Mouse (Mus musculus): ENCODE measurements at regions not wholly inside any gene's neighbourhood (a gene's known extent, or its start where the extent isn't known, plus 50 kb on each side); places are given as distances from the start of the nearest gene placed in this dataset.

- Histone ChIP-seq H3K36me3 (ENCODE audit: control insufficient read depth, insufficient read depth, low read length) (no peaks in the 10 kb centered on the region), H3K27me3 (ENCODE audit: control insufficient read depth, insufficient read depth, low read length) (no peaks in the 10 kb centered on the region), H3K4me3 (ENCODE audit: control insufficient read depth, insufficient read depth, low read length) (no peak overlapping the region), H3K4me1 (replicated peaks; ENCODE audit: control insufficient read depth, insufficient read depth, low read length) (no peaks in the 10 kb centered on the region), H3K27ac (ENCODE audit: control insufficient read depth, insufficient read depth, low read length) (no peak overlapping the region)
- TF ChIP-seq CTCF (IDR thresholded peaks at IDR 0.05; ENCODE audit: borderline replicate concordance, control insufficient read depth, extremely low read depth, insufficient read depth, low read length, poor library complexity) (no peak), POLR2A (IDR thresholded peaks at IDR 0.05; ENCODE audit: control insufficient read depth, extremely low read depth, insufficient read depth, low read length, poor library complexity) (no peak)
- DNase-seq, result no peak
These were observed 147.7 kb upstream of the Mbnl1 start for GRCm38 (mm10) chr3:60324969-60325368.

DNA sequence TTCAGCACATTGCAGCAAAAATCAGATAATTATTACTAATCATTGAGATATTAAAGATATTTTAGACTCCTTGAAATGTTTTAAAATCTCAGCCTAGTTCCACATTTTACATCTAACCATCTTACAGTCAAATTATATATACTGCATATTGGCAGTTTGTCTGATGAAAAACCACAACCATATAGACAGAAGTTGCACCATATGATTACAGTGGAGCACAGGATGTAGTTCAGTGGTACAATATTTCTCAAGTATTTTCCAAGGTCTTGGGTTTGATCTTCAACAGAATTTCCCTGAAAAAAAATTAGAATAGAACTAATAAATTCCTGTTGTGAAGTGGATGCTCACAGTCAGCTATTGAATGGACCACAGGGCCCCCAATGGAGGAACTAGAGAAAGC, 140.2 kb upstream of the Mbnl1 start:
- H3K4me3 ChIP-seq (ENCODE audit: control insufficient read depth, insufficient read depth, low read length), result no peak overlapping the region
- H3K27me3 ChIP-seq (ENCODE audit: control insufficient read depth, insufficient read depth, low read length), result no peaks in the 10 kb centered on the region
- no peak for DNase-seq
- H3K36me3 ChIP-seq (ENCODE audit: control insufficient read depth, insufficient read depth, low read length), result no peaks in the 10 kb centered on the region
- H3K27ac ChIP-seq (ENCODE audit: control insufficient read depth, insufficient read depth, low read length), result no peak overlapping the region
- TF ChIP-seq CTCF (IDR thresholded peaks at IDR 0.05; ENCODE audit: borderline replicate concordance, control insufficient read depth, extremely low read depth, insufficient read depth, low read length, poor library complexity) (no peak), POLR2A (IDR thresholded peaks at IDR 0.05; ENCODE audit: control insufficient read depth, extremely low read depth, insufficient read depth, low read length, poor library complexity) (no peak)
- no peaks in the 10 kb centered on the region for H3K4me1 ChIP-seq (replicated peaks; ENCODE audit: control insufficient read depth, insufficient read depth, low read length)

- Histone ChIP-seq H3K4me1 (replicated peaks; ENCODE audit: control insufficient read depth, insufficient read depth, low read length) (no peaks in the 10 kb centered on the region), H3K27ac (ENCODE audit: control insufficient read depth, insufficient read depth, low read length) (no peak overlapping the region), H3K4me3 (ENCODE audit: control insufficient read depth, insufficient read depth, low read length) (no peak overlapping the region), H3K27me3 (ENCODE audit: control insufficient read depth, insufficient read depth, low read length) (no peaks in the 10 kb centered on the region), H3K36me3 (ENCODE audit: control insufficient read depth, insufficient read depth, low read length) (no peaks in the 10 kb centered on the region)
- TF ChIP-seq POLR2A (IDR thresholded peaks at IDR 0.05; ENCODE audit: control insufficient read depth, extremely low read depth, insufficient read depth, low read length, poor library complexity) (no peak), CTCF (IDR thresholded peaks at IDR 0.05; ENCODE audit: borderline replicate concordance, control insufficient read depth, extremely low read depth, insufficient read depth, low read length, poor library complexity) (no peak)
- DNase-seq, result no peak
- WGBS, result 93% methylated on average over 2 of the region's 2 CpGs
These were observed 139.0 kb upstream of the Mbnl1 start for GRCm38 (mm10) chr3:60333669-60334068.

DNA sequence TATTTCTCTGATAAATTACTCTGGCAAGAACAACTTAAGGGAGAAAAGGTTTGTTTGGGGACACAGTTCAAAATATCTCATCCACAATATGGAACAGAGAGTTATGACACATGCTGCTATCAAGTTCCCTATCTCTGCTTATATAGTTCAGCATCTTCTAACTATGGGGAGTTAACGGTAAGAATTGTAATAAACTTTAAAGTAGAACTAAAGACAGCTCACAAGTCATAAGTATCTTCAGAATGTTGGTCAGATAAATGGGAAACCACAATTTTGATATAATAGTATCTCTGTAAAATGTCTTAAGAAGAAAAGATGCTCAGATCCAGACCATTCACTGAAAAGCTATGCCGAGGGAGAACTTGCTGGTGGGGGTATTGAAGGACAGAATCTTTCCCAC, 138.5 kb upstream of the Mbnl1 start:
- TF ChIP-seq POLR2A (IDR thresholded peaks at IDR 0.05; ENCODE audit: control insufficient read depth, extremely low read depth, insufficient read depth, low read length, poor library complexity), result no peak
- Histone ChIP-seq H3K4me3 (ENCODE audit: control insufficient read depth, insufficient read depth, low read length) (no peak overlapping the region), H3K36me3 (ENCODE audit: control insufficient read depth, insufficient read depth, low read length) (no peaks in the 10 kb centered on the region), H3K4me1 (replicated peaks; ENCODE audit: control insufficient read depth, insufficient read depth, low read length) (no peaks in the 10 kb centered on the region), H3K27ac (ENCODE audit: control insufficient read depth, insufficient read depth, low read length) (no peak overlapping the region), H3K27me3 (ENCODE audit: control insufficient read depth, insufficient read depth, low read length) (no peaks in the 10 kb centered on the region)
- WGBS, result 99% methylated on average over 2 of the region's 2 CpGs
- no peak for DNase-seq

GRCm38 (mm10) chr3:60346390-60346789, 126.2 kb upstream of the Mbnl1 start:
- no peak for DNase-seq
- Histone ChIP-seq H3K4me3 (ENCODE audit: control insufficient read depth, insufficient read depth, low read length) (no peak overlapping the region), H3K4me1 (replicated peaks; ENCODE audit: control insufficient read depth, insufficient read depth, low read length) (no peaks in the 10 kb centered on the region), H3K27me3 (ENCODE audit: control insufficient read depth, insufficient read depth, low read length) (no peaks in the 10 kb centered on the region), H3K36me3 (ENCODE audit: control insufficient read depth, insufficient read depth, low read length) (no peaks in the 10 kb centered on the region), H3K27ac (ENCODE audit: control insufficient read depth, insufficient read depth, low read length) (no peak overlapping the region)
- TF ChIP-seq POLR2A (IDR thresholded peaks at IDR 0.05; ENCODE audit: control insufficient read depth, extremely low read depth, insufficient read depth, low read length, poor library complexity), result no peak
- no peak for TF ChIP-seq CTCF (IDR thresholded peaks at IDR 0.05; ENCODE audit: borderline replicate concordance, control insufficient read depth, extremely low read depth, insufficient read depth, low read length, poor library complexity)

GRCm38 (mm10) chr3:60347049-60347448, 125.6 kb upstream of the Mbnl1 start:
- H3K27ac ChIP-seq (ENCODE audit: control insufficient read depth, insufficient read depth, low read length), result no peak overlapping the region
- DNase-seq, result no peak
- H3K27me3 ChIP-seq (ENCODE audit: control insufficient read depth, insufficient read depth, low read length), result no peaks in the 10 kb centered on the region
- TF ChIP-seq POLR2A (IDR thresholded peaks at IDR 0.05; ENCODE audit: control insufficient read depth, extremely low read depth, insufficient read depth, low read length, poor library complexity), result no peak
- TF ChIP-seq CTCF (IDR thresholded peaks at IDR 0.05; ENCODE audit: borderline replicate concordance, control insufficient read depth, extremely low read depth, insufficient read depth, low read length, poor library complexity), result no peak
- H3K36me3 ChIP-seq (ENCODE audit: control insufficient read depth, insufficient read depth, low read length), result no peaks in the 10 kb centered on the region
- H3K4me3 ChIP-seq (ENCODE audit: control insufficient read depth, insufficient read depth, low read length), result no peak overlapping the region
- no peaks in the 10 kb centered on the region for H3K4me1 ChIP-seq (replicated peaks; ENCODE audit: control insufficient read depth, insufficient read depth, low read length)
- 96% methylated on average over 1 of the region's 1 CpGs for WGBS

GRCm38 (mm10) chr3:60371176-60371965, 101.3 kb upstream of the Mbnl1 start:
- 81% methylated on average over 2 of the region's 2 CpGs for WGBS
- H3K27ac ChIP-seq (ENCODE audit: control insufficient read depth, insufficient read depth, low read length), result no peak overlapping the region
- no peaks in the 10 kb centered on the region for H3K4me1 ChIP-seq (replicated peaks; ENCODE audit: control insufficient read depth, insufficient read depth, low read length)
- TF ChIP-seq CTCF (IDR thresholded peaks at IDR 0.05; ENCODE audit: borderline replicate concordance, control insufficient read depth, extremely low read depth, insufficient read depth, low read length, poor library complexity) (no peak), POLR2A (IDR thresholded peaks at IDR 0.05; ENCODE audit: control insufficient read depth, extremely low read depth, insufficient read depth, low read length, poor library complexity) (no peak)
- no peak for DNase-seq
- no peaks in the 10 kb centered on the region for H3K27me3 ChIP-seq (ENCODE audit: control insufficient read depth, insufficient read depth, low read length)
- H3K4me3 ChIP-seq (ENCODE audit: control insufficient read depth, insufficient read depth, low read length), result no peak overlapping the region
- no peaks in the 10 kb centered on the region for H3K36me3 ChIP-seq (ENCODE audit: control insufficient read depth, insufficient read depth, low read length)

Data from thymus, adult 2 months (tissue).